Mouse (Mus musculus): ENCODE results near the gene Tspan5. TPM values are rescaled to one million over a fixed set of nuclear protein-coding genes. Genes with fewer than 3 reads are reported as not detected.

The Tspan5 gene
- polyA plus RNA-seq, 1 experiment: 52.0 TPM

GRCm38 (mm10) chr3:138926161-138926560, 184.2 kb downstream of the Tspan5 start:
- H3K4me1 ChIP-seq (ENCODE audit: control insufficient read depth, insufficient read depth, low read length): no peaks in the 10 kb centered on the region
- H3K4me3 ChIP-seq (ENCODE audit: insufficient read depth, low read length): no peak overlapping the region
- no peak for TF ChIP-seq POLR2A (IDR thresholded peaks at IDR 0.05; ENCODE audit: low read depth, low read length)
- TF ChIP-seq CTCF (IDR thresholded peaks at IDR 0.05; ENCODE audit: borderline replicate concordance, insufficient read depth, low read length): no peak
- H3K27ac ChIP-seq (ENCODE audit: insufficient read depth, low read length): no peak overlapping the region

DNA sequence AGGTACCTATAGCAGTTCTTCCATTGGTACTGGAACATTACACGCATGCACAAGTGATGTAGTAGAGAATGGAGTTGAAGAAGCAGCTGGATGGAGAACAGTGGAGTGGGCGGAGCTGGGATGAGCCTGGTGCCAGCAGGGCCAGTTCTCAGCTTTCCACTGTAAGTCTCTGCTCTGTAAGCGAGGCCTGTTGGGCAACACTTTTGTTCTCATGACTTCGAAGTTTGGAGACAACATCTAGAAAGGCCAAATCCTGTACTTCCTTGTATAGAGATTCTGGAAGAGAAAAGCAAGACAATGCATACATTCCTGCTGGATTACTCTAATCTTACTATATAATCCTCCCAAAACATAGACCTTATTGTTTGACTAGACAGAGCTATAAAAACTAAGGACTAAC, 185.4 kb downstream of the Tspan5 start:
- no peak overlapping the region for H3K4me3 ChIP-seq (ENCODE audit: insufficient read depth, low read length)
- H3K27ac ChIP-seq (ENCODE audit: insufficient read depth, low read length): no peak overlapping the region
- H3K4me1 ChIP-seq (ENCODE audit: control insufficient read depth, insufficient read depth, low read length): no peaks in the 10 kb centered on the region
- TF ChIP-seq POLR2A (IDR thresholded peaks at IDR 0.05; ENCODE audit: low read depth, low read length) (no peak), CTCF (IDR thresholded peaks at IDR 0.05; ENCODE audit: borderline replicate concordance, insufficient read depth, low read length) (no peak)

DNA sequence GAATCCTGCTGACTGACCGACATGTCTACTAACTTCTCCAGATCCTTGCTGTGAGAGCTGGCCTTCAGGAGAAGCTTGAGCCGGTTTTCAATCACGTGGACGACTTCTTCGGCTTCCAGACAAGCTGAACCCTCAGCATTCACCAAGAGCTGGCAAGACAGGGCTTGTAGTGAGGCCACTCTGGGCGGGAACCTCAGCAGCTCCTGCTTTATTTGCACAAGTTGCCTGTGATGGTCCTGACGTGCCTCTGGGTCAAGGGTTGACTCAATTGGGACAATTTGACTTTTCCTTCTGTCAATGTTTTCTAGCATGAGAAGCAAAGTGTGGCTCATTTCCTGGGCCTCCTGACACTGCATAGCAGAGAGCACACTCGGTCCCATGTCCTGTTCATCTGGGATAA, 194.8 kb downstream of the Tspan5 start:
- TF ChIP-seq CTCF (IDR thresholded peaks at IDR 0.05; ENCODE audit: borderline replicate concordance, insufficient read depth, low read length) (no peak), POLR2A (IDR thresholded peaks at IDR 0.05; ENCODE audit: low read depth, low read length) (no peak)
- no peaks in the 10 kb centered on the region for H3K4me1 ChIP-seq (ENCODE audit: control insufficient read depth, insufficient read depth, low read length)
- H3K27ac ChIP-seq (ENCODE audit: insufficient read depth, low read length): no peak overlapping the region
- no peak overlapping the region for H3K4me3 ChIP-seq (ENCODE audit: insufficient read depth, low read length)

DNA sequence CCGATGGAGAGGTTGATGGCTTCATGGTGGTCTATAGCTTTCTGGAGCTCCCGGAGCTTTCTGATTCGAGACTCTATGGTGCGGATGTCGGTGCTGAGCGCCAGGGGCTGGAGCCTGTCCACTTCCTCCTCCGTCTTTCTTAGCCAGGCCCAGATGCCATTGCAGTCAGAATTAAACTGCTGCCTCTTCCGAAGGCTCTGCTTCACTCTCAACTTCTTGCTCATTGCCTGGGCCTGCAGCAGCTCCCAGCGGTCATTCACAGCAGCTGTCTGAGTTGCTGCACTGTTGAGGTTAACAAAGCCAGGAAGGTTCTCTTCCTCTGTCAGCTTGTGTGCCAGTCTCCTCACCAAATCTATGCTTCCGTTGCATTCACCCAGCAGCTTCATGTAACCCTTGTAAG, 195.2 kb downstream of the Tspan5 start:
- no peak for TF ChIP-seq CTCF (IDR thresholded peaks at IDR 0.05; ENCODE audit: borderline replicate concordance, insufficient read depth, low read length)
- no peak for TF ChIP-seq POLR2A (IDR thresholded peaks at IDR 0.05; ENCODE audit: low read depth, low read length)
- H3K4me3 ChIP-seq (ENCODE audit: insufficient read depth, low read length): no peak overlapping the region
- no peaks in the 10 kb centered on the region for H3K4me1 ChIP-seq (ENCODE audit: control insufficient read depth, insufficient read depth, low read length)
- no peak overlapping the region for H3K27ac ChIP-seq (ENCODE audit: insufficient read depth, low read length)

DNA sequence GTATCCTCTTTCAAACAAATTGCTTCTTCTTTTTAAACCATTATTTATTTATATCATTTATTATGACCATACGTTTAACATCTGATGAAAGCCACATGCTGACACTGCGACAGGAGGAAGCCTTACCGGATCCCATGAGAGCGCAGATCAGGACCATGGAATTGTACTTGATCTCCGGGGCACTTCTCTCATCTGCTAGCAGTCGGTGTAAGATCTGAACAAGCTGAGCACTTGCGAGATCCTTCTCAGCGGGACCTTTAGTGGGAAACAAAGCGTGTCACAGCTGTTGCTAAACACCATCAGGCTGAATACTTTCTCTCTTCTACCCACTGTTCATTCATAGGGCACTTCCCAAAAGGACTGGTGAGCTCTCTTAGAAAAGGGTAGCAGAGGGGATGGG, 199.6 kb downstream of the Tspan5 start:
- Histone ChIP-seq H3K4me1 (ENCODE audit: control insufficient read depth, insufficient read depth, low read length) (no peaks in the 10 kb centered on the region), H3K4me3 (ENCODE audit: insufficient read depth, low read length) (no peak overlapping the region), H3K27ac (ENCODE audit: insufficient read depth, low read length) (no peak overlapping the region)
- TF ChIP-seq POLR2A (IDR thresholded peaks at IDR 0.05; ENCODE audit: low read depth, low read length) (no peak), CTCF (IDR thresholded peaks at IDR 0.05; ENCODE audit: borderline replicate concordance, insufficient read depth, low read length) (no peak)

GRCm38 (mm10) chr3:138945516-138945915, 203.5 kb downstream of the Tspan5 start:
- H3K4me1 ChIP-seq (ENCODE audit: control insufficient read depth, insufficient read depth, low read length): no peaks in the 10 kb centered on the region
- TF ChIP-seq CTCF (IDR thresholded peaks at IDR 0.05; ENCODE audit: borderline replicate concordance, insufficient read depth, low read length) (no peak), POLR2A (IDR thresholded peaks at IDR 0.05; ENCODE audit: low read depth, low read length) (no peak)
- H3K27ac ChIP-seq (ENCODE audit: insufficient read depth, low read length): no peak overlapping the region
- no peak overlapping the region for H3K4me3 ChIP-seq (ENCODE audit: insufficient read depth, low read length)

- TF ChIP-seq CTCF (IDR thresholded peaks at IDR 0.05; ENCODE audit: borderline replicate concordance, insufficient read depth, low read length) (no peak), POLR2A (IDR thresholded peaks at IDR 0.05; ENCODE audit: low read depth, low read length) (no peak)
- Histone ChIP-seq H3K27ac (ENCODE audit: insufficient read depth, low read length) (no peak overlapping the region), H3K4me1 (ENCODE audit: control insufficient read depth, insufficient read depth, low read length) (no peaks in the 10 kb centered on the region), H3K4me3 (ENCODE audit: insufficient read depth, low read length) (no peak overlapping the region)
Measured at GRCm38 (mm10) chr3:138949081-138949480, 207.1 kb downstream of the Tspan5 start.

DNA sequence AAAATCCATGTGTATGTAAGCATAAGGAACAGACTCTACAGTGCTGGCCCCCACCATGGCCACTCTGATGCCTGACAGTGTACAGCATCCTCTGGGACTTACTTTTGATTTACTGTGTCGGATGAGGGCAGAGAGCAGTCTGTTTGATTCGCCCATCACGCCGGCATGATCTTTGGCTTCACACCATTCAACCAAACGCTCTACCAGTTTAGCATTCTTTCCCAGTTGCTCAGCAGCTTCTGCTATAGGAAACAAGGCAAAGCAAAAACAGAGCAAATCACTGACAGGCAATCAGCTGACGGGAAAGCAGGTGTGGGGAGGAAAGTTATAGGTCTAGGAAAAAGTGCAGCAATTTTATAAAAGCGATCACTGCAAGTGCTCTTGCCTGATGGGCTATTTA, 213.2 kb downstream of the Tspan5 start:
- H3K4me1 ChIP-seq (ENCODE audit: control insufficient read depth, insufficient read depth, low read length): no peaks in the 10 kb centered on the region
- H3K4me3 ChIP-seq (ENCODE audit: insufficient read depth, low read length): no peak overlapping the region
- H3K27ac ChIP-seq (ENCODE audit: insufficient read depth, low read length): no peak overlapping the region
- TF ChIP-seq CTCF (IDR thresholded peaks at IDR 0.05; ENCODE audit: borderline replicate concordance, insufficient read depth, low read length) (no peak), POLR2A (IDR thresholded peaks at IDR 0.05; ENCODE audit: low read depth, low read length) (no peak)

Other genes starting within 250 kb of the Tspan5 start
- 248 and 280 TPM in 2 replicates for gene Eif4e, start 216.0 kb upstream of the Tspan5 start, polyA plus RNA-seq (2011; ENCODE audit: insufficient read length, low read depth, missing spikeins)